Mouse (Mus musculus) CH12.LX (cell line): ENCODE results near the gene Sptbn1. TPM values are rescaled to one million over a fixed set of nuclear protein-coding genes. Genes with fewer than 3 reads are reported as not detected.

Experiments used
- DNase-seq: peaks from one replicate; pipeline ENCODE4 v3.0.0-alpha.2; 2013; ENCODE audit errors: extremely low read depth
- H3K27ac ChIP-seq: 2 replicates; pipeline ENCODE4 v1.5.1; 2012; ENCODE audit warnings: low read depth, mild to moderate bottlenecking, control low read depth, moderate library complexity; ENCODE audit not compliant: insufficient read depth
- H3K27me3 ChIP-seq: replicated peaks from 2 replicates; pipeline ENCODE3; 2012; ENCODE audit warnings: inconsistent platforms
- H3K36me3 ChIP-seq, 2 experiments: replicated peaks in 1 of 2; 2 replicates each; pipeline versions ENCODE3 to v1.6.1; 2012; ENCODE audit warnings: inconsistent platforms in 1 of 2, low read length in 1 of 2, mild to moderate bottlenecking in 1 of 2, mixed read lengths in 1 of 2, moderate library complexity in 1 of 2; ENCODE audit not compliant: control insufficient read depth in 1 of 2, insufficient read depth in 1 of 2
- H3K4me1 ChIP-seq, 2 experiments: 2 replicates each; pipeline ENCODE4 v1.6.1; 2012; ENCODE audit warnings: inconsistent platforms in 1 of 2, moderate library complexity in 1 of 2; ENCODE audit not compliant: insufficient read depth in 2 of 2, control insufficient read depth in 1 of 2
- H3K4me2 ChIP-seq: 2 replicates; pipeline ENCODE4 v1.6.1; 2012; ENCODE audit warnings: low read depth, mild to moderate bottlenecking, control low read depth; ENCODE audit not compliant: poor library complexity, insufficient read depth, severe bottlenecking
- H3K4me3 ChIP-seq, 3 experiments: fragments of 150-350 bp in 1 of 3; sonication (generic) in 1 of 3; replicated peaks in 1 of 3; 2 replicates each; pipeline versions ENCODE3 to v1.5.1; 2011 to 2012; ENCODE audit warnings: low read depth in 2 of 3, low read length in 2 of 3, mild to moderate bottlenecking in 2 of 3, moderate library complexity in 2 of 3, control low read depth in 1 of 3, improper control_type of control experiment in 1 of 3, inconsistent platforms in 1 of 3, mixed read lengths in 1 of 3; ENCODE audit not compliant: poor library complexity in 1 of 3
- H3K79me2 ChIP-seq: replicated peaks from 2 replicates; pipeline ENCODE4 v1.6.1; 2012; ENCODE audit warnings: mild to moderate bottlenecking, moderate library complexity; ENCODE audit not compliant: control insufficient read depth, poor library complexity, insufficient read depth, severe bottlenecking; ENCODE audit errors: extremely low read depth
- H3K9ac ChIP-seq: 2 replicates; pipeline ENCODE4 v1.6.1; 2012; ENCODE audit warnings: low read depth, mild to moderate bottlenecking, control low read depth, moderate library complexity; ENCODE audit not compliant: insufficient read depth
- H3K9me3 ChIP-seq: replicated peaks from 2 replicates; pipeline ENCODE3; 2012; ENCODE audit warnings: low read length, inconsistent platforms, mixed read lengths
- E2F4 ChIP-seq: IDR thresholded peaks from 2 replicates; pipeline ENCODE4 v1.6.1; 2011; ENCODE audit warnings: low read depth, low read length, improper control_type of control experiment; ENCODE audit not compliant: insufficient replicate concordance
- IRF4 ChIP-seq: IDR thresholded peaks from 2 replicates; pipeline ENCODE4 v1.6.1; 2014; ENCODE audit warnings: low read depth, mild to moderate bottlenecking, inconsistent platforms, low read length, improper control_type of control experiment
- JUND ChIP-seq: conservative IDR thresholded peaks from 2 replicates; pipeline ENCODE4 v1.6.1; 2011; ENCODE audit warnings: low read depth, low read length, improper control_type of control experiment
- MAZ ChIP-seq: IDR thresholded peaks from 2 replicates; pipeline ENCODE4 v1.6.1; 2012; ENCODE audit warnings: low read depth, mild to moderate bottlenecking, inconsistent platforms, low read length, improper control_type of control experiment, moderate library complexity
- MXI1 ChIP-seq: IDR thresholded peaks from 2 replicates; pipeline ENCODE4 v1.6.1; 2011; ENCODE audit warnings: mild to moderate bottlenecking, low read depth, low read length, improper control_type of control experiment
- PAX5 ChIP-seq: IDR thresholded peaks from 2 replicates; pipeline ENCODE4 v1.6.1; 2012; ENCODE audit warnings: low read length, inconsistent platforms, mixed read lengths
- POLR2A ChIP-seq: IDR thresholded peaks from 2 replicates; pipeline ENCODE4 v1.6.1; 2011; ENCODE audit warnings: low read depth, mild to moderate bottlenecking, improper control_type of control experiment, low read length
- RCOR1 ChIP-seq: conservative IDR thresholded peaks from 2 replicates; pipeline ENCODE4 v1.6.1; 2012; ENCODE audit warnings: low read depth, mild to moderate bottlenecking, inconsistent platforms, low read length, improper control_type of control experiment
- UBTF ChIP-seq: IDR thresholded peaks from 2 replicates; pipeline ENCODE4 v1.6.1; 2012; ENCODE audit warnings: low read depth, mild to moderate bottlenecking, inconsistent platforms, low read length, improper control_type of control experiment, moderate library complexity
- USF1 ChIP-seq: IDR thresholded peaks from 2 replicates; pipeline ENCODE4 v1.6.1; 2014; ENCODE audit warnings: low read depth, mild to moderate bottlenecking, inconsistent platforms, low read length, improper control_type of control experiment
- ZKSCAN1 ChIP-seq: IDR thresholded peaks from 2 replicates; pipeline ENCODE4 v1.6.1; 2012; ENCODE audit warnings: low read depth, inconsistent platforms, low read length, improper control_type of control experiment, borderline replicate concordance
- ZMIZ1 ChIP-seq: IDR thresholded peaks from 2 replicates; pipeline ENCODE4 v1.6.1; 2012; ENCODE audit warnings: low read depth, mild to moderate bottlenecking, inconsistent platforms, low read length, improper control_type of control experiment
- ZNF384 ChIP-seq: IDR thresholded peaks from 2 replicates; pipeline ENCODE4 v1.6.1; 2012; ENCODE audit warnings: low read depth, low read length, improper control_type of control experiment, inconsistent platforms
- dilution Hi-C: fragments of 300-500 bp; cut with MboI; formaldehyde crosslinking; loops from 2 replicates; pipeline ENCODE4 v1.14.3; 2020; ENCODE audit warnings: low sequenced_read_pairs; ENCODE audit not compliant: extremely low pct_unique_long_range_greater_than_20kb, extremely low pct_ligation_motif_present
- in situ Hi-C: fragments of 300-500 bp; cut with MboI; formaldehyde crosslinking; loops from 3 replicates; pipeline ENCODE4 v1.14.3; 2019; ENCODE audit warnings: low sequenced_read_pairs, low pct_ligation_motif_present, low pct_unique_long_range_greater_than_20kb, mixed read lengths
- polyA plus RNA-seq: library from polyadenylated mRNA; unstranded; fragments of >175 nt; gene quantifications from 2 replicates; pipeline ENCODE4 v1.2.1, GENCODE M21; 2012; ENCODE audit warnings: low read depth; ENCODE audit not compliant: insufficient read length
- total RNA-seq, 2 experiments: library from RNA; depleted of rRNA; stranded (reverse); fragments of 300-350 nt in 1 of 2; fragments of >200 nt in 1 of 2; gene quantifications; 2 replicates each; pipeline ENCODE4 v1.2.3; 2012 to 2014

Gene Sptbn1
- total and polyA plus RNA-seq, 3 experiments: 38.2 to 54.7 (median 43.7) TPM

DNA sequence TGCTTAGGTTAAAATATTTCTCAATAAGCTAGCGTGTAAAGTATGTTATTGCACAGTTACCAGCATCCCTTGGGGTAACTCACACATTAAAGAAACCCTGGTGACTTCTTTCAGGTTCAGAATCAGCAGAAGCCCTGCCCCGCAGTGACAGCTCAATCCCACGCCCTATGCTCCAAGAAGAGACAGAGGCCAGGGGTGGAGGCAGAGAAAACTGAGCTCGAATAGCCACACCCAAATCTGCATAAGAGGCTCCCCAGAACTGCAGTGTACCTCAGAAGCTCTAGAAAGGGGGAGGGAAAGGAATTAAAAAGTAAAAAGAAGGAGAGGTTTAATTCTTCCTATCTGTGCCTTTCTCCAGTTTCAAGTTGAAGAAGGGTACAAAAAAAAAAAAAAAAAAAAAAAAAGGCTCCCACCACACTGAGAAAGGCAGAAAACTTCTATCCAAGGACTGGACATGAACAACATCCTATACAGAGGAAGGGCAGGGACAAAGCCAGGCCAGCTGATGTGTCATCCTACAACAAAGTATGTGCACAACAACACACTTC, 107.3 kb downstream of the Sptbn1 start:
- H3K9ac ChIP-seq: no peak overlapping the region
- no peak overlapping the region for H3K4me2 ChIP-seq
- H3K79me2 ChIP-seq: 0 out of 2 replicates have a peak, but pooled peaks cover 3% of the 10 kb centered on the region
- H3K4me1 ChIP-seq: peaks cover 16 to 47% of the 10 kb centered on the region in 2 experiments
- H3K4me3 ChIP-seq: no peak overlapping the region
- 0 out of 2 replicates have a peak, but pooled peaks have one; percentile 42 for TF ChIP-seq ZNF384
- TF ChIP-seq POLR2A: no peak
- dilution Hi-C loops (no loop called here), in situ Hi-C loops (no loop called here)
- H3K9me3 ChIP-seq: no peaks in the 10 kb centered on the region
- no peak for DNase-seq
- no peaks in the 10 kb centered on the region for H3K27me3 ChIP-seq
- peaks cover 2 to 73% of the 10 kb centered on the region in 2 experiments for H3K36me3 ChIP-seq
- H3K27ac ChIP-seq: no peak overlapping the region

DNA sequence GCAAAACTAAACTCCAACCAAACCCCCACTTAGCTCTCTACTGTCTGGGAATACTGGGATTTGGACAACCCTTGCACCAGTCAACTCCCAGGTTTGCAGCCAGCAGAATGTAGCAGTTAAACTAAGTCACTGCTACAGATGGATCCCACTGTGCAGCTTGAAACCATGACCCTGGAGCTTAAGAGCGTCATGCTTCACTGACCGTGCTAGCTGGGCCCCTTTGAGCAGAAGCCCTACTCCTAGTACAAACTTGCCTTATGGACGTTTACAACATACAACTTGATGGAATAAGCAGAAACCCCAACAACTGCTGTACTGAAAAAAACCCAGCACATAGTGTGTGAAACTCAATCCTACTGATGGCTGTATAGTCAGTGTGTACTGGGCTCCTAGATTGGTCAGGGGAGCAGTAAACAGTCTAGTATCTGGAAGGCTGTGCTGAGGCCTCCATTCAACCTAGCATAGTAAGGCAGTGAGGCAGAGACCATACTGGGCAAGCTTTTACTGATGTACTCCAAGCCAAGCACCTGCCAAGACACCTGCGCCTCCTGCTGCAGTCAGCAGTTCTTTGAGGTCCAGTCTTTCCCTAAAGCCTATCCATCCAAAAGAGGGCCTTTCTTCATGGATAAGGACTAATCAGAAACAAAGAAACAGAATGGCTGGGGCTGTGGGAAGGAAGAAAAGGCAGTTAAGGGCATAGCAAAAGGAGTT, 108.3 kb downstream of the Sptbn1 start:
- Histone ChIP-seq H3K36me3 (peaks cover 2 to 72% of the 10 kb centered on the region in 2 experiments), H3K9me3 (no peaks in the 10 kb centered on the region), H3K79me2 (0 out of 2 replicates have a peak, but pooled peaks cover under 1% of the 10 kb centered on the region), H3K4me2 (no peak overlapping the region), H3K27me3 (no peaks in the 10 kb centered on the region), H3K4me3 (no peak overlapping the region), H3K9ac (no peak overlapping the region)
- peak; percentile 28 for DNase-seq
- no peak for TF ChIP-seq RCOR1
- no peak for TF ChIP-seq JUND
- no peak for TF ChIP-seq USF1
- TF ChIP-seq E2F4: no peak
- TF ChIP-seq UBTF: 0 out of 2 replicates have a peak, but pooled peaks have one; percentile 31
- no peak for TF ChIP-seq ZKSCAN1
- TF ChIP-seq PAX5: peak; percentile 52; the same call in 1 of the 2 replicates
- no peak for TF ChIP-seq ZMIZ1
- TF ChIP-seq IRF4: no peak
- no peak for TF ChIP-seq MAZ
- TF ChIP-seq MXI1: no peak
- TF ChIP-seq, all 38 proteins: peak for 2
- dilution Hi-C loops (no loop called here), in situ Hi-C loops (no loop called here)
- no peak overlapping the region for H3K27ac ChIP-seq
- peaks cover 16 to 40% of the 10 kb centered on the region in 2 experiments for H3K4me1 ChIP-seq
